Mouse (Mus musculus) heart, adult 10 weeks (tissue): Measurements from ENCODE around the gene Wdr34. TPM values are rescaled to one million over a fixed set of nuclear protein-coding genes. Genes with fewer than 3 reads are reported as not detected.

Experiments used
- polyA plus RNA-seq: library from polyadenylated mRNA; stranded (reverse); fragments of 350-450 nt; fragmentation: Illumina TruSeq; extraction: RNeasy Lipid Tissue Mini Kit (QIAGEN cat#74804); gene quantifications from one replicate; pipeline ENCODE4 v1.2.3, GENCODE M21; 2014; ENCODE audit warnings: low read depth, low replicate concordance

Gene Wdr34
- polyA plus RNA-seq, result 8.2 TPM

GRCm38 (mm10) chr2:30048699-30049388 is at the start of gene Wdr34:
Gene Wdr34, minus strand, starts transcription at chr2:30048881.

GRCm38 (mm10) chr2:30093471-30094207 is 45.0 kb upstream of the Wdr34 start, which contains the start of gene Zdhhc12:
Gene Zdhhc12, minus strand, starts transcription at chr2:30093648.

GRCm38 (mm10) chr2:30077502-30078348 is 29.0 kb upstream of the Wdr34 start, which contains the start of gene Pkn3:
Gene Pkn3, plus strand, starts transcription at chr2:30077684.

GRCm38 (mm10) chr2:30057223-30057904 is 8.7 kb upstream of the Wdr34 start, which contains the start of gene Set:
Gene Set, plus strand, starts transcription at chr2:30057378.

Other genes starting within 250 kb of the Wdr34 start
- 13.0 TPM for gene Slc27a4, start 246.2 kb downstream of the Wdr34 start, polyA plus RNA-seq
- 26.2 TPM for gene Urm1, start 228.8 kb downstream of the Wdr34 start, polyA plus RNA-seq
- 3.7 TPM for gene Cercam, start 179.7 kb downstream of the Wdr34 start, polyA plus RNA-seq
- 31.9 TPM for gene Odf2, start 159.7 kb downstream of the Wdr34 start, polyA plus RNA-seq
- gene Gle1, start 113.5 kb downstream of the Wdr34 start, polyA plus RNA-seq, result 22.6 TPM
- 151 TPM for gene Sptan1, start 83.3 kb downstream of the Wdr34 start, polyA plus RNA-seq
- gene Set, start 8.5 kb upstream of the Wdr34 start, polyA plus RNA-seq, result 116 TPM
- gene Pkn3, start 28.8 kb upstream of the Wdr34 start, polyA plus RNA-seq, result 13.1 TPM
- gene Zdhhc12, start 44.8 kb upstream of the Wdr34 start, polyA plus RNA-seq, result 5.9 TPM
- 29.0 TPM for gene Zer1, start 75.7 kb upstream of the Wdr34 start, polyA plus RNA-seq
- 16.3 TPM for gene Tbc1d13, start 84.9 kb upstream of the Wdr34 start, polyA plus RNA-seq
- 74.8 TPM for gene Endog, start 122.6 kb upstream of the Wdr34 start, polyA plus RNA-seq
- 9.4 TPM for gene Spout1, start 129.6 kb upstream of the Wdr34 start, polyA plus RNA-seq
- gene Kyat1, start 157.0 kb upstream of the Wdr34 start, polyA plus RNA-seq, result 40.3 TPM
- gene Lrrc8a, start 188.8 kb upstream of the Wdr34 start, polyA plus RNA-seq, result 24.1 TPM
- 5.9 TPM for gene Gm28035, start 191.7 kb upstream of the Wdr34 start, polyA plus RNA-seq
- 112 TPM for gene Phyhd1, start 217.3 kb upstream of the Wdr34 start, polyA plus RNA-seq
- gene Gm28038, start 232.2 kb upstream of the Wdr34 start, polyA plus RNA-seq, result not detected
- gene Dolk, start 237.5 kb upstream of the Wdr34 start, polyA plus RNA-seq, result 22.6 TPM
- 13.9 TPM for gene Nup188, start 237.5 kb upstream of the Wdr34 start, polyA plus RNA-seq